Mouse (Mus musculus) olfactory bulb, adult 2 months (tissue): ENCODE data around the gene 1700020D05Rik. TPM values are rescaled to one million over a fixed set of nuclear protein-coding genes. Genes with fewer than 3 reads are reported as not detected.

Experiments used
- H3K27ac ChIP-seq: fragments of 200-500 bp; 2 replicates; pipeline ENCODE4 v1.5.1; 2012; ENCODE audit warnings: low read depth, low read length; ENCODE audit not compliant: insufficient read depth
- H3K4me1 ChIP-seq: fragments of 200-500 bp; 2 replicates; pipeline ENCODE4 v1.6.1; 2012; ENCODE audit warnings: low read length; ENCODE audit not compliant: control insufficient read depth, insufficient read depth
- H3K4me3 ChIP-seq: fragments of 200-500 bp; 2 replicates; pipeline ENCODE4 v1.5.1; 2012; ENCODE audit warnings: mild to moderate bottlenecking, low read depth, low read length, moderate library complexity; ENCODE audit not compliant: insufficient read depth
- CTCF ChIP-seq: fragments of 200-500 bp; IDR thresholded peaks from 2 replicates; pipeline ENCODE4 v1.5.1; 2012; ENCODE audit warnings: low read depth, mild to moderate bottlenecking, low read length, moderate library complexity; ENCODE audit not compliant: insufficient read depth
- POLR2A ChIP-seq: fragments of 200-500 bp; IDR thresholded peaks from 2 replicates; pipeline ENCODE4 v1.6.1; 2012; ENCODE audit warnings: mild to moderate bottlenecking, low read depth, low read length, moderate library complexity; ENCODE audit not compliant: insufficient read depth
- WGBS: fragments of 180-500 bp; shearing (Covaris S2); methylation state at CpG from one replicate; pipeline ENCODE4 v1.1.7; 2018; 5-methylcytosine and 5-hydroxymethylcytosine counted together
- polyA plus RNA-seq: library from polyadenylated mRNA; stranded (reverse); fragments of >200 nt; gene quantifications from 2 replicates; pipeline ENCODE4 v1.2.4, GENCODE M21; 2012; ENCODE audit warnings: low replicate concordance; ENCODE audit not compliant: missing spikeins, insufficient read depth, insufficient read length

Gene 1700020D05Rik
- not detected in 2 replicates for polyA plus RNA-seq

GRCm38 (mm10) chr19:5503687-5504086 is at the start of gene 1700020D05Rik:
1700020D05Rik (minus strand) TSS chr19:5503787.
- no peak for TF ChIP-seq CTCF
- TF ChIP-seq POLR2A = no peak
- H3K4me1 ChIP-seq = no peaks in the 10 kb centered on the region
- 64% methylated on average over 17 of the region's 17 CpGs for WGBS
- H3K4me3 ChIP-seq = no peak within 1 kb of the TSS
- no peak within 1 kb of the TSS for H3K27ac ChIP-seq

- WGBS = 86% methylated on average over 4 of the region's 4 CpGs
- Histone ChIP-seq H3K27ac (no peak overlapping the region), H3K4me1 (peaks cover 11% of the 10 kb centered on the region), H3K4me3 (no peak overlapping the region)
- TF ChIP-seq CTCF = no peak
- no peak for TF ChIP-seq POLR2A
Measured at GRCm38 (mm10) chr19:5547471-5548056, 44.0 kb upstream of the 1700020D05Rik start.

DNA sequence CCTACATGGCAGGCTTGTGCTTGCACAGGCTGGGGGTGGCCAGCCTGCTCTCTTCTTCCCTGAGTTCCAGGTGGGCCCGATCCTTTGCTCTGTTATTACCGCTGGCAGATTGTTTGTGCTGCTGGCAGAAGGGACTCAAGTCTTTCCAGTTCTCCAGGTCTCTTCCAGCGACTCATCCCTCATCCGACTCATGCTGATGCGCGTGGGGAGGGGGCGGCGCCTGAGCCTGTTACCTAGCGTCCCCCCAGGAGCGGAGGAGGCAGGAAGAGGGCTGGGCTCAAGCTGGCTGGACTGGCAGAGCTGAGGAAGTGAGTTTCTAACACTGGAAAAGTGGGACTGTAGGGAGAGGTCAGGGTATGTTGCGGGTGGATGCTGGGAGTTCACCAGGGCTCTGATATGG is 40.4 kb upstream of the 1700020D05Rik start:
- H3K4me1 ChIP-seq = peaks cover 11% of the 10 kb centered on the region
- 68% methylated on average over 11 of the region's 11 CpGs for WGBS
- no peak overlapping the region for H3K4me3 ChIP-seq
- H3K27ac ChIP-seq = no peak overlapping the region
- TF ChIP-seq CTCF = no peak
- no peak for TF ChIP-seq POLR2A

DNA sequence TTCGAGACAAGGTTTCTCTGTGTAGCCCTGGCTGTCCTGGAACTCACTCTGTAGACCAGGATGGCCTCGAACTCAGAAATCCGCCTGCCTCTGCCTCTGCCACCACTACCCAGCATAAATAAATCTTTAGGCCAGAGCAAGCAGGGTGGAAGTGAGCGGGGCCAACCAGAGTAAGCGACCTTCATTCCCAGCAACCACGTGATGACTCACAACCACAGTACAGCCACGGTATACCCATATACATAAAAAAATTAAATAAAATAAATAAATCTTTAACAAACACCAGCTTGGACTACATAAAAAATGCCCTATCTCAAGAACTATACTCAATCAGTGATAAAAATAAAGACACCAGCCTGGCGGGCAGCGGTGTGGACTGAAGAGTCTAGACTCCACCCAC is 39.8 kb upstream of the 1700020D05Rik start:
- 93% methylated on average over 9 of the region's 9 CpGs for WGBS
- TF ChIP-seq POLR2A = no peak
- no peak for TF ChIP-seq CTCF

DNA sequence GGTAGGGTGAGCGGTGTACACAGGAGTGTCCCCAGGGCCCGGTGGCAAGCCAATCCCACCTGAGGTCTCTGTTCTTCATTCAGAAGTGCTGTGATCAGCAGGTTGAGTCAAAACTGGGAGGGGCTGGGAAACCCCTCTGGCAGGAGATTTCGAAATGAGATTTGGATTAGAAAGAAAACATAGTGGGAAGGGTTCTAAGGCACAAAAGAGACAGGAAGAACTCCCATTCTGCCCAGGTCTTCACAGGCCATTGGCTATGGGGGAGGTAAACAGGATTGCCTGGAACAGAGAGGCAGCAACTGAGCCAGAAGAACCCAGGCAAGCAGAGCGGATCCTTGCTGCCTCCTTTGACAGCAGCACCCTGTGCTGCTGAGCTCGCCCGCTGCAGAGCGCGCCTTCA is 35.2 kb upstream of the 1700020D05Rik start:
- no peak overlapping the region for H3K27ac ChIP-seq
- H3K4me3 ChIP-seq = no peak overlapping the region
- no peaks in the 10 kb centered on the region for H3K4me1 ChIP-seq
- TF ChIP-seq POLR2A = no peak
- TF ChIP-seq CTCF = no peak
- 78% methylated on average over 8 of the region's 8 CpGs for WGBS

More for the DNA sequence above, 39.8 kb upstream of the 1700020D05Rik start:
- Histone ChIP-seq H3K4me3 (no peak overlapping the region), H3K27ac (no peak overlapping the region), H3K4me1 (peaks cover 11% of the 10 kb centered on the region)

- WGBS = 76% methylated on average over 8 of the region's 8 CpGs
- TF ChIP-seq POLR2A = no peak
- Histone ChIP-seq H3K4me1 (peaks cover 4% of the 10 kb centered on the region), H3K4me3 (no peak overlapping the region), H3K27ac (no peak overlapping the region)
Measured at GRCm38 (mm10) chr19:5532520-5532919, 28.9 kb upstream of the 1700020D05Rik start.

GRCm38 (mm10) chr19:5530138-5530524 is 26.5 kb upstream of the 1700020D05Rik start:
- 32% methylated on average over 7 of the region's 7 CpGs for WGBS
- no peak for TF ChIP-seq CTCF
- no peak for TF ChIP-seq POLR2A
- no peak overlapping the region for H3K4me3 ChIP-seq
- no peak overlapping the region for H3K27ac ChIP-seq
- peaks cover 4% of the 10 kb centered on the region for H3K4me1 ChIP-seq

GRCm38 (mm10) chr19:5529325-5530137 is 25.9 kb upstream of the 1700020D05Rik start:
- Histone ChIP-seq H3K4me3 (no peak overlapping the region), H3K27ac (no peak overlapping the region), H3K4me1 (peaks cover 4% of the 10 kb centered on the region)
- WGBS = 4% methylated on average over 20 of the region's 20 CpGs
- TF ChIP-seq CTCF = peak; percentile 92
- no peak for TF ChIP-seq POLR2A

GRCm38 (mm10) chr19:5525204-5525603 is 21.6 kb upstream of the 1700020D05Rik start:
- H3K27ac ChIP-seq = no peak overlapping the region
- peaks cover 4% of the 10 kb centered on the region for H3K4me1 ChIP-seq
- WGBS = 88% methylated on average over 5 of the region's 5 CpGs
- H3K4me3 ChIP-seq = no peak overlapping the region
- TF ChIP-seq CTCF (no peak), POLR2A (no peak)

DNA sequence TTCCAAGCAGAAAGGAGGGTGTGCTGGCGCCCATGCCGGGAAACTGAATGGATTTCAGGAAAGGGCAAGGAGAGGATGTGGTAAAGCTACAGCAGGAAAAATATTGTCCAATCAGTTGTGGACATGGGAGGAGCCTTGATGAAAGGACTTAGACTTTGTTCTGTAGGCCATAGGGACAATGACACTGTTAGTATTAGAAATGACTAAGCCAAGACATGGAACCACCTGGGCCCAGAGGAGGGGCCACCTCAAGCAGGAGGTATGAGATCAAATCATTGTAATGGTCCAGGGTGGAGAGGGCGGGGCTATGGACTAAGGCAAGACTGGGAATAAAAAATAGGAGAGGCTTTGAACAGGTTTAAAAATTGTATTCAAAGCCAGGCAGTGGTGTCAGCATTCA is 15.1 kb upstream of the 1700020D05Rik start:
- Histone ChIP-seq H3K4me3 (no peak overlapping the region), H3K27ac (no peak overlapping the region), H3K4me1 (no peaks in the 10 kb centered on the region)
- no peak for TF ChIP-seq CTCF
- TF ChIP-seq POLR2A = no peak
- WGBS = 93% methylated on average over 3 of the region's 3 CpGs
